Mouse (Mus musculus): ENCODE data around the gene Sf3b3. TPM values are rescaled to one million over a fixed set of nuclear protein-coding genes. Genes with fewer than 3 reads are reported as not detected.
A peak's percentile ranks its signal among the peaks of the same experiment; 100 is the strongest.
"Not testable (repeated sequence)": the region's sequence is repeated elsewhere in the genome, so short reads cannot be mapped to it uniquely, and the experiment has no call there.

Gene Sf3b3
- polyA plus RNA-seq, 1 experiment from 2014 or later = 238 TPM

GRCm38 (mm10) chr8:110877862-110878261 lies 31.3 kb upstream of the Sf3b3 start:
- H3K27me3 ChIP-seq (ENCODE audit: low read depth, poor library complexity, severe bottlenecking) = no peaks in the 10 kb centered on the region
- WGBS = 89% methylated on average over 4 of the region's 4 CpGs

GRCm38 (mm10) chr8:110870501-110870900 lies 23.9 kb upstream of the Sf3b3 start:
- Histone ChIP-seq H3K27me3 (ENCODE audit: low read depth, poor library complexity, severe bottlenecking) (no peaks in the 10 kb centered on the region), H3K4me1 (no peaks in the 10 kb centered on the region)
- WGBS = 92% methylated on average over 2 of the region's 2 CpGs

More at GRCm38 (mm10) chr8:110877862-110878261, 31.3 kb upstream of the Sf3b3 start:
- H3K4me1 ChIP-seq = no peaks in the 10 kb centered on the region
- H3K36me3 ChIP-seq = peaks cover 99% of the 10 kb centered on the region
- no peak for DNase-seq (ENCODE audit: low spot score)
- no peak overlapping the region for H3K27ac ChIP-seq
- H3K9me3 ChIP-seq (replicated peaks) = no peaks in the 10 kb centered on the region
- no peak overlapping the region for H3K4me3 ChIP-seq

GRCm38 (mm10) chr8:110861347-110862025 lies 14.9 kb upstream of the Sf3b3 start:
- H3K36me3 ChIP-seq = peaks cover 98% of the 10 kb centered on the region
- not testable (repeated sequence) for H3K4me1 ChIP-seq; H3K27me3 ChIP-seq (ENCODE audit: low read depth, poor library complexity, severe bottlenecking); H3K4me3 ChIP-seq; DNase-seq (ENCODE audit: low spot score); H3K27ac ChIP-seq; H3K9me3 ChIP-seq (replicated peaks)
- WGBS = 96% methylated on average over 7 of the region's 7 CpGs

More at GRCm38 (mm10) chr8:110870501-110870900, 23.9 kb upstream of the Sf3b3 start:
- Histone ChIP-seq H3K27ac (no peak overlapping the region), H3K4me3 (no peak overlapping the region), H3K36me3 (peaks cover 100% of the 10 kb centered on the region), H3K9me3 (replicated peaks) (no peaks in the 10 kb centered on the region)
- DNase-seq (ENCODE audit: low spot score) = no peak

GRCm38 (mm10) chr8:110859651-110860501 lies 13.3 kb upstream of the Sf3b3 start:
- H3K27ac ChIP-seq = no peak overlapping the region
- no peaks in the 10 kb centered on the region for H3K9me3 ChIP-seq (replicated peaks)
- no peak overlapping the region for H3K4me3 ChIP-seq
- no peaks in the 10 kb centered on the region for H3K27me3 ChIP-seq (ENCODE audit: low read depth, poor library complexity, severe bottlenecking)
- no peak for DNase-seq (ENCODE audit: low spot score)
- 91% methylated on average over 7 of the region's 7 CpGs for WGBS
- peaks cover 96% of the 10 kb centered on the region for H3K36me3 ChIP-seq
- H3K4me1 ChIP-seq = no peaks in the 10 kb centered on the region

GRCm38 (mm10) chr8:110856760-110857461 lies 10.3 kb upstream of the Sf3b3 start:
- 92% methylated on average over 5 of the region's 5 CpGs for WGBS
- H3K36me3 ChIP-seq = peaks cover 96% of the 10 kb centered on the region
- DNase-seq (ENCODE audit: low spot score) = no peak

GRCm38 (mm10) chr8:110856073-110856472 lies 9.5 kb upstream of the Sf3b3 start:
- 96% methylated on average over 4 of the region's 4 CpGs for WGBS
- not testable (repeated sequence) for H3K27me3 ChIP-seq (ENCODE audit: low read depth, poor library complexity, severe bottlenecking); H3K4me3 ChIP-seq; H3K9me3 ChIP-seq (replicated peaks); DNase-seq (ENCODE audit: low spot score); H3K27ac ChIP-seq; H3K4me1 ChIP-seq
- peaks cover 96% of the 10 kb centered on the region for H3K36me3 ChIP-seq

More at GRCm38 (mm10) chr8:110856760-110857461, 10.3 kb upstream of the Sf3b3 start:
- Histone ChIP-seq H3K27me3 (ENCODE audit: low read depth, poor library complexity, severe bottlenecking) (no peaks in the 10 kb centered on the region), H3K4me1 (no peaks in the 10 kb centered on the region), H3K4me3 (no peak overlapping the region), H3K27ac (no peak overlapping the region), H3K9me3 (replicated peaks) (no peaks in the 10 kb centered on the region)

- Histone ChIP-seq H3K9me3 (replicated peaks) (no peaks in the 10 kb centered on the region), H3K27me3 (ENCODE audit: low read depth, poor library complexity, severe bottlenecking) (no peaks in the 10 kb centered on the region), H3K4me1 (peaks cover 11% of the 10 kb centered on the region), H3K27ac (no peak overlapping the region), H3K4me3 (no peak overlapping the region), H3K36me3 (peaks cover 69% of the 10 kb centered on the region)
- WGBS = 92% methylated on average over 10 of the region's 10 CpGs
- DNase-seq (ENCODE audit: low spot score) = no peak
Measured at GRCm38 (mm10) chr8:110851186-110851585, 4.6 kb upstream of the Sf3b3 start.

- peaks cover 59% of the 10 kb centered on the region for H3K36me3 ChIP-seq
- H3K4me3 ChIP-seq = peak overlapping the region; percentile 76
- no peak for DNase-seq (ENCODE audit: low spot score)
- H3K27me3 ChIP-seq (ENCODE audit: low read depth, poor library complexity, severe bottlenecking) = no peaks in the 10 kb centered on the region
- peak overlapping the region; percentile 97; the same call in 1 of the 2 replicates for H3K27ac ChIP-seq
- no peaks in the 10 kb centered on the region for H3K9me3 ChIP-seq (replicated peaks)
- peaks cover 22% of the 10 kb centered on the region for H3K4me1 ChIP-seq
- WGBS = 66% methylated on average over 14 of the region's 14 CpGs
Measured at GRCm38 (mm10) chr8:110847645-110848495, 1.3 kb upstream of the Sf3b3 start.

GRCm38 (mm10) chr8:110847171-110847549 lies 573 bp upstream of the Sf3b3 start:
- Histone ChIP-seq H3K4me1 (peaks cover 22% of the 10 kb centered on the region), H3K27ac (peak overlapping the region; percentile 97), H3K4me3 (peak overlapping the region; percentile 76), H3K36me3 (peaks cover 59% of the 10 kb centered on the region), H3K27me3 (ENCODE audit: low read depth, poor library complexity, severe bottlenecking) (no peaks in the 10 kb centered on the region), H3K9me3 (replicated peaks) (no peaks in the 10 kb centered on the region)
- WGBS = 2% methylated on average over 13 of the region's 13 CpGs
- DNase-seq (ENCODE audit: low spot score) = no peak

- no peaks in the 10 kb centered on the region for H3K9me3 ChIP-seq (replicated peaks)
- no peak for DNase-seq (ENCODE audit: low spot score)
- H3K36me3 ChIP-seq = peaks cover 59% of the 10 kb centered on the region
- H3K4me1 ChIP-seq = peaks cover 22% of the 10 kb centered on the region
- H3K27me3 ChIP-seq (ENCODE audit: low read depth, poor library complexity, severe bottlenecking) = no peaks in the 10 kb centered on the region
- WGBS = 11% methylated on average over 17 of the region's 17 CpGs
- peak overlapping the region; percentile 97 for H3K27ac ChIP-seq
- peak overlapping the region; percentile 76 for H3K4me3 ChIP-seq
Measured at GRCm38 (mm10) chr8:110845821-110846404, 674 bp downstream of the Sf3b3 start.

- Histone ChIP-seq H3K36me3 (peaks cover 59% of the 10 kb centered on the region), H3K4me3 (peak overlapping the region; percentile 76)
- 88% methylated on average over 3 of the region's 3 CpGs for WGBS
Measured at GRCm38 (mm10) chr8:110844941-110845340, 1.6 kb downstream of the Sf3b3 start.

GRCm38 (mm10) chr8:110843207-110843606 lies 3.4 kb downstream of the Sf3b3 start:
- H3K4me3 ChIP-seq = no peak overlapping the region
- WGBS = 92% methylated on average over 5 of the region's 5 CpGs
- no peaks in the 10 kb centered on the region for H3K9me3 ChIP-seq (replicated peaks)
- DNase-seq (ENCODE audit: low spot score) = no peak
- peaks cover 19% of the 10 kb centered on the region for H3K4me1 ChIP-seq
- peaks cover 69% of the 10 kb centered on the region for H3K36me3 ChIP-seq
- no peaks in the 10 kb centered on the region for H3K27me3 ChIP-seq (ENCODE audit: low read depth, poor library complexity, severe bottlenecking)
- H3K27ac ChIP-seq = no peak overlapping the region

More at GRCm38 (mm10) chr8:110844941-110845340, 1.6 kb downstream of the Sf3b3 start:
- no peak overlapping the region for H3K27ac ChIP-seq
- peaks cover 22% of the 10 kb centered on the region for H3K4me1 ChIP-seq
- no peaks in the 10 kb centered on the region for H3K9me3 ChIP-seq (replicated peaks)
- no peaks in the 10 kb centered on the region for H3K27me3 ChIP-seq (ENCODE audit: low read depth, poor library complexity, severe bottlenecking)
- DNase-seq (ENCODE audit: low spot score) = no peak
